Mouse (Mus musculus) urinary bladder, postnatal 4 days (tissue): ENCODE results near the gene Ntng1.

Experiments used
- DNase-seq, 2 experiments: peaks; one replicate each; pipeline ENCODE4 v3.0.0; 2021 to 2022; ENCODE audit warnings: low spot score in 2 of 2

Gene Ntng1

DNA sequence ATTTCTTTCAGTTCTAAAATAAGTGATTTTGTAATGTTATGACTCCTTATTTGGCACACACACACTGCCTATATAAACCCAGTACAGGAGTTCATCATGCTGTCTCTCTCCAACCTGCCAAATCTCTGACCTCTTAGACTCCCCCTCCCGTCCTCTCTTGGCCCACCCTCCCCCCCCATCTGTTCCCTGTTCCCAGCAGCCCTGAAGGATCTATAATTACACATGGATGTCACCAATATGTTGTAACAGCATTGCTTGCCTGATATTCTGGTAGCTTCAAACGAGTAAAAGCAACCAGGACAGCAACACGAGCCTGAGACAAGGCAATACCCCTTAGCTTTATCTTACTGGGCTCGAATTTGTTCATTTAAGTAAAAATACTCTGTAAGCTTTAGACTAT is 220.0 kb downstream of the Ntng1 start:
- DNase-seq = no peak

DNA sequence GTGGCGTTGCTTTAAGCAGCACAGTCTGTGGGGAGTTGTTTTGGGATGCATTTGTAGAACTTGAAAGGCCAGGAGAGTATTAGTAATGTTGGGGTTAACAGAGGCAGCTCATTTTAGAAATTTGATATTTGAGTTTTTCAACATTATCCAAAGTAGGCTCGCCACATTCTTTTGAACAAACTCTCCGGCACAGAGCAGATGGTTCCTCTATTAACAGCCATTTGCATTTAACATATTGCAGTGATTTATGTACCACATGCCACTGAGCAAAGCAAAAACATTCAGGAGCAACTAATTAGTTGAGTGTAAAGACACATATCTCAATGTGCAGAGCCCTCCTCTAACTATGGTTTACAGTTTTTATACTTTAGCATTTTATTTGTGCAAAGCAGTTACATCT is 224.8 kb downstream of the Ntng1 start:
- no peak for DNase-seq

GRCm38 (mm10) chr3:109917926-109918694 is 225.7 kb downstream of the Ntng1 start:
- DNase-seq = no peak

- DNase-seq = no peak
Measured at GRCm38 (mm10) chr3:109917077-109917476, 226.7 kb downstream of the Ntng1 start.

- no peak for DNase-seq
Measured at GRCm38 (mm10) chr3:109914226-109914625, 229.6 kb downstream of the Ntng1 start.

DNA sequence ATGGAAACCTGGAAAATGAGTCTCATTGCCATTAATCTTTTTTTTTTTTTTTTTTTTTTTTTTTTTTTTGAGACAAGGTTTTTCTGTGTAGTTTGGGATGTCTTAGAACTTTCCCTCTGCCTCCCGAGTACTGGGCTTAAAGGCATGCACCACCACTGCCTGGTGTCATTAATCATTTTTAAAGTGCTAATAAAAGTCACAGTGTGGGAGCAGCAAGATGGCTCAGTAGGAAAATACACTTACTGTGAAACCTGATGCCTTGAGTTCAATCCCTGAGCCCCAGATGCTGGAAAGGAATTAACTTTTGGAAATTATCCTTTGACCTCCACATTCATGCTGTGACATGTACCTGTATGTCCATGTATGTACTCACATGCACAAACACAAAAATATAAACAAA is 253.2 kb downstream of the Ntng1 start:
- DNase-seq = no peak

DNA sequence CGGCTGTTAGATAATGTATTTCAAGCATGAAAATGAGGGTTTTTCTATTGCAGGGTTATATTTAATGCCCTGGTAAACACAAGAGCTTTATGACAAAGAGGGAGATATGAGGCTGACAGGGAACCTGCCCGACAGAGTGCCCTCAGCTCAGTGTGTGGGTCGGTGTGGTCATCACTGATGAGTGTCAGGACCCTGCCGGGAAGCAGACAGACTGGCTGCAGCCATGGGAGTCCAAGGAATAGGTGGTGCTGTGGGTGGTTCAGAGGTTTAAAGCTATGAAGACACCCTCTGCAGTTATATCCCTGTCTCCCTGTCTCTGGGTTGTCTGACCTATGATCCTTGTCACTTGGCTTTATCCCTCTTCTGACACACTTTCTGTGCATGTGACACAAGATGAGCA is 258.1 kb downstream of the Ntng1 start:
- DNase-seq = no peak

- DNase-seq = no peak
Measured at GRCm38 (mm10) chr3:109879061-109879460, 264.8 kb downstream of the Ntng1 start.

GRCm38 (mm10) chr3:109871986-109872385 is 271.8 kb downstream of the Ntng1 start:
- DNase-seq = no peak

GRCm38 (mm10) chr3:109858276-109858675 is 285.5 kb downstream of the Ntng1 start:
- DNase-seq = no peak

- DNase-seq = no peak
Measured at GRCm38 (mm10) chr3:109854449-109855155, 289.2 kb downstream of the Ntng1 start.

DNA sequence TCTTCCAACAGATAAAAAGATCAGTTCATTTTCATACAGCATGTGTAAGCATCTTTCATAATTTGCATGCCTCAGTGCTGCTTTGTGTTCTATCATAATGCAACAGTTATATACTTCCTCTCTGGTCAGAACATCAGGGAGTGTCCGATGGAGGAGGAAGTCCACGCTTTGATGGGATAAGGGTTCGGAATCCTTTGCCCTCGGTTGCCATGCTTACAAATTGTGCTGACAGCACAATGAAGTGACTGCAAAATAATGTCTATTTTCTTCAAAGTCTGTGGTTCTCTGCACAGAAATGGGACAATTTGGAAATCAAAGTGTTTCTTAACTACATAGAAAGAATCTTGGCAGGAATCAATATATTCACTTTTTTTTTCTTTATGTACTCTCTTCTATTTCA is 297.2 kb downstream of the Ntng1 start:
- DNase-seq = no peak

DNA sequence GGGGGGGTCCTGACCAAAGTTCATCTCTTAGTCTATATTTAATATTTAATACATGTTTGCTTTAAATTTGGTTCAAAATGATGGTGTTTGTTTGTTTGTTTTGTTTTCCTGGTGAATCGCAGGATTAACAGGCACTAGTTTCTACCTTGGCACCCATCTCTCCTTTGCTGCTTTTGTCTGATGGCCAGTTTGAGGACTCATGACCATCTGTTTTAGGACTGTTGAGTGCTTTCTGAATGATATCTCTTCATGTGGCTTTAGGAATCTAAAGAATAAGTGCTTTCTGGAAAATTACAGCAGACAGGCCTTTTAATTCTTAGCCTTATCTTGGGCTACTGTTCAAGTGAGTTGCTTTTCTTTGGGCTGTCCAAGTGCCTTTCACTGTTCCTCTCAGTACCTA is 318.0 kb downstream of the Ntng1 start:
- DNase-seq = no peak

GRCm38 (mm10) chr3:109822803-109823474 is 320.9 kb downstream of the Ntng1 start:
- no peak for DNase-seq

DNA sequence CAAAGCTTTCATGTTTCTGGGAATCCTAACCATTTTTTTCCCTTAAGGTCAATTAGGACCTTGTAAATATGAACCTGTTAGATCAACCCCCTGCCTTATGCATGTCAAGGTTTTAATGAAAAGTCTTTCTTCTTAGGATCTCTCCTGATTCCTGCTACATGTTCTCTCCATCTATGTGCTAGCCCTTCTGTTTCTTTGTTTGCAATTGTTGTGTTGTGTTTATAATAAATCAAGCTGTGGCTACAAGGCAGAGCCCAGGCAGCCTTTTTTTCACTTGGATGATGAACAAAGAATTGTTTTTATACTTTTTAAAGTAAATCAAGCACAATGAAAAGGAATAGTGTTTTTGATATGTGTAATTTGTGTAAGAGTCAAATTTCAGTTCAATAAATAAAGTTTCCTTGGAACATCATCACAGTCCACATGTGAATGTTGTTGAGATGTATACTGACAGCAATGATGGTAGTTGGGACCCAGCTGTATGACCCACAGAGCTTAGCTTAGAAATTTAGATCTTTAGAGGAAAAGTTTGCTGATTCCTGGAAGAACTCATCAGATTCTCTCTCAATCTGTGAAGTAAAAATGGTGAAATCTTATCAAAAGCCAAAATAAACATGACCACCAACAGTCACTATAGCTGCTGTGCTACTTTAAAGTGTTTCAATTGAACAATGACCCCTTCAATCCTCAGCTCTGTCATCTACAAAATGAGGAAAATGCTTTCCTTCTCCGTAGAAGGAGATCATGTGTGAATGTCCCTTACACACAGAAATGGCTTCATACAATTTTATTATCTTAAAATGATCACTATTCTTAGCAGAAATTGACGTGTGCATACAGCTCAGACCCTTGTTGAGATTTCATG is 324.8 kb downstream of the Ntng1 start:
- no peak for DNase-seq

DNA sequence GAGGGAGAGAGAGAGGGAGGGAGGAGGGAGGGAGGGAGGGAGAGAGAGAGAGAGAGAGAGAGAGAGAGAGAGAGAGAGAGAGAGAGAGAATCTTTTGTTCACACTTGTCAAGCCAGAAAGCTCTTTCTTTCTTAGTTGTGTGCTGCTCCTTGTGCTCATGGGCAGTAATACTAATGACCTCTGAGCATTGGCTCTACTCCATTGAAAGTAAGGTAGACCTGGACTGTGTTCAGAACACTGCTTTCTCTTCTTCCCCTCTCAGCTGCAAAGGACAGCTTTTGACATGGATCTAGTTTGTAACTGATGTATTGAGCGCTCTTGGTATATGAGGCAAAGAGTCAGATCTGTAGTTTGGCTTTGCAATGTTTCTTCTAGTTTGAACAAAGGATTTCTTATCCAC is 334.7 kb downstream of the Ntng1 start:
- DNase-seq = no peak

DNA sequence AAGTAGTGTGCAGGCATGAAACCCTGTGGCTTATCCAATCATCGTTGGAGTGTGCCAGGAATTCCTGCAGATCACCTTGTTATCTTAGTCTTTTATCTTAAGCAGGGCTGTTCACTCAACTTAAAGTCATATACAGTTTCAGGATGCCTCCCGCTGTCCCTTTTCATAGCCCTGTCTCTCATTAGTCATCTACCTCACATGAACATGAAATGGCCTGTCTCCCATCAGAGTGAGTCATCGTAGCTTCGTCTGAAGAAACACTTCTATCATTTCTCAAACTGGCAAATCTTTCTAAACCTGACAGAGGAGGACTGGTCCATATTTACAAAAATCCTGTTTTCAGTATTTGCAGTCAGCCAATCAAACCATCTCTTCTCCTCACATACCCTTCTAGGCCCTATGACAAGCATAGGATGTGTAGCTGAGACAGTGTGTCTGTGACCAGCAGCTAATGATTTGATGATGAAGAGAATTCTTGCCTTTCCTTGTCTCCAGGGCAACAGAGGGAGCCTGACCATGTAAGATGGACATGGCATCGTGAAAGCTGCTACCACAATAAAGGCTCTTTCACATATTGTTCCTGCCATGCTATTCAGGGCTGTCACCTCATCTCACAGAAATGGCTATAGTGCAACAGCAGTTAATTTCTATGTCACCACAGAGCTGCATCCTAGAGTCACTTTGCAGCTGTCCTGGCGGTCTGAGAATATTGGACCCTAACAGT is 336.4 kb downstream of the Ntng1 start:
- DNase-seq = no peak

- DNase-seq = no peak
Measured at GRCm38 (mm10) chr3:109804145-109804544, 339.7 kb downstream of the Ntng1 start.

DNA sequence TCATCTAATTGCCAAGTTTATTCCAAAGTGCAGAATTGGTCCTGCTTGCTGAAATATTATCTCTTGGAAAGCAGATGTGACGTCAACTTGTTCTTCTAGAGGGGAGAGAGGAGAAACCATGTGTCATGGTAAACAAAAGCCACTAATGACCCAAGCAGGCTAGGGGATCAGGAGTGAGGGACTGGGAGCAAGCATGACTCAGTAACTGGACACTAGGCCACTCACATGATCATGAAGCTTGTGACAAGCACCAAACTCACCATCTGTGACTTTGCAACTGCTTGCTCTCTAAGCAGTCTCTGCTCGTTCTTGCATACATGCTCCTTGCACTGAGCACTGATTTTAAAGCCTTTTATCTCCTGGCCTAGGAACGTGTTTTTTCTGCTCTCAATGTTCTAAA is 340.2 kb downstream of the Ntng1 start:
- DNase-seq = no peak

DNA sequence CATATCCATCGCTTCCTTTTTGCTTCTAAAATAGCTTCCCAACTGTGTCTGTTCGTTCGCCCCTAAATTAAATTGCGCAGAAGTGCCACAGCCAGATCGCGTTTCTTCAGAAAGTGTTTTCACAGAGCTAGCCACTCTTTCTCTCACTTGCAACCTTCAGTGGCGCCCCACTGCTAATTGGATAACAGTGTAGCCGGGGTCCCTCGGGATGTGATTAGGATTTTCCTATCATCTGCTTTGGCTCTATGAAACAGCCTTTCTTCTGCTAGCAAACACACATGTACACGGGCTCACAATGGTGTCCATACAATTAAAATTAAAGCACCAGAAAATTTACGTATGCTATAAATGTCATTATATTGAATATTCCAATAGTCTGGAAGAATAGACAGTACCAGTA is 346.5 kb downstream of the Ntng1 start:
- DNase-seq = no peak

DNA sequence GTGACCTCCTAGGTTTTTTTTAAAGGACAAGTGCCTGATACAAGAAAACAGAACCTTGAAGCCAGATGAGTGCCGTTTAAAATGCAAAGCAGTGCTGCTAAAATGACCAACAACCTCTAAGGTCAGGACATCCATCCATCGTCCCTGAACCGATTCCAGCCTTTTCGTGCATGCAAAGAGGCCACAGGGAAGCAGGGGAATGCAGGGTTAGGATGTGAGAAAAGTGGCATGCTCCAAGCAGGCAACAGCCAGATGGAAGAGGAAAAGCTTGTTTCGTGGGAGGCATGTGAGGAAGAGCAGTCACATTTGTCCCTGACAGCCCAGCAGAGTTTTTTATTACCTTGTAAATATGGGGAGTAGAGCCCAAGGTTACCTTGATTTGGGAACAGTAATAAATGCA is 360.6 kb downstream of the Ntng1 start:
- no peak for DNase-seq
